Mouse (Mus musculus) neural tube, postnatal 0 days (tissue): ENCODE data around the gene Lrrc52. TPM values are rescaled to one million over a fixed set of nuclear protein-coding genes. Genes with fewer than 3 reads are reported as not detected.

Source experiments
- polyA plus RNA-seq: library from polyadenylated mRNA; unstranded; fragments of >200 nt; fragmentation: Nextera tagmentation; extraction: Ambion mirVana; gene quantifications from 2 replicates; pipeline ENCODE4 v1.2.1, GENCODE M21; 2015

The Lrrc52 gene
- 0.41 and 0.53 TPM in 2 replicates for polyA plus RNA-seq

GRCm38 (mm10) chr1:167466765-167467426 lies at the start of gene Lrrc52:
Gene Lrrc52, minus strand, starts transcription at chr1:167466780.

Other genes with a start within 250 kb of the Lrrc52 start
- 35.1 and 36.2 TPM in 2 replicates for gene Uck2, start 181.5 kb downstream of the Lrrc52 start, polyA plus RNA-seq
- gene Tmco1, start 158.4 kb downstream of the Lrrc52 start, polyA plus RNA-seq: 71.6 and 72.8 TPM in 2 replicates
- 39.8 and 40.3 TPM in 2 replicates for gene Aldh9a1, start 116.8 kb downstream of the Lrrc52 start, polyA plus RNA-seq
- 350 and 366 TPM in 2 replicates for gene Mgst3, start 72.9 kb downstream of the Lrrc52 start, polyA plus RNA-seq
- gene Rxrg, start 131.6 kb upstream of the Lrrc52 start, polyA plus RNA-seq: 23.5 and 28.6 TPM in 2 replicates
- 0.28 and 0.55 TPM in 2 replicates for gene Lmx1a, start 222.5 kb upstream of the Lrrc52 start, polyA plus RNA-seq